Mouse (Mus musculus): ENCODE results near the gene Gm27021. TPM values are rescaled to one million over a fixed set of nuclear protein-coding genes. Genes with fewer than 3 reads are reported as not detected.

The Gm27021 gene
- polyA plus RNA-seq, 1 experiment from 2014 or later: 2.3 TPM

Other genes starting within 250 kb of the Gm27021 start
- 101 and 109 TPM in 2 replicates for gene Gins2, start 78.8 kb downstream of the Gm27021 start, polyA plus RNA-seq (2014; fragmentation: Nextera tagmentation; extraction: Ambion mirVana)
- gene 1190005I06Rik, start 20.4 kb downstream of the Gm27021 start, polyA plus RNA-seq (2014; fragmentation: Nextera tagmentation; extraction: Ambion mirVana): 2.5 and 2.6 TPM in 2 replicates
- 920 and 934 TPM in 2 replicates for gene Cox4i1, start 143 bp upstream of the Gm27021 start, polyA plus RNA-seq (2014; fragmentation: Nextera tagmentation; extraction: Ambion mirVana)
- gene Emc8, start 494 bp upstream of the Gm27021 start, polyA plus RNA-seq (2014; fragmentation: Nextera tagmentation; extraction: Ambion mirVana): 274 and 290 TPM in 2 replicates
- gene Irf8, start 68.3 kb upstream of the Gm27021 start, polyA plus RNA-seq (2014; fragmentation: Nextera tagmentation; extraction: Ambion mirVana): 3.6 and 3.8 TPM in 2 replicates

Measured in neural tube, embryonic 11.5 days (tissue).